In the genomic region with DNA sequence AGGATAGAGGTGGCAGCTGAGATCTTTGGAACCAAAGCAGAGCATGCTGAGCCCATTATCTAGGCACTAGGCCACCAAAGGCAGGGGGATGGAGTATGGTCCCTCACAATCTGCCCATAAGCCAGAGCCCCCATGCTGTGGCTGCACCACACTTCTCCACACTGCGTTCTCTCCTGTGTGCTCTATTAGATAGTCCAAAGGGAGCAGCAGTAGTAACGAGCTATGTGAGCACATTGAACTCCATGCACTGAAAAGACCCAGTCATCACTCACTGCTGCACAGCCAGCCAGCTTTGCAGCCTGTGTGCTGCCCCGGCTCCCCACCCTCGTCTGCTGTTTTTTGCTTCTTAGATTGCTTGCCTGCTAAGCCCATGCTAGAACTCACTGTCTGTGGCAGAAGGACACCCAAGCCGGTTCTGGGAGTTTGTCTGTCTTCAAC, we compare ENCODE assay signal across 11 mouse cellular contexts.
DNase-seq lines count a peak whose midpoint lies in the region; ATAC-seq lines count a peak whose summit lies in the region.
"Had no signal": no experiment of that assay in that cellular context is flagged by ENCODE, and none has a peak within 500 bp of the region (broad histone marks: within the 10 kb centered on the region; RNA-seq: fewer than 3 reads in every experiment).

No protein-coding gene starts in this region.

- no peak overlapping the region for H3K4me2 ChIP-seq in kidney, embryonic 16.5 days (replicated peaks; ENCODE audit: low read depth, low read length)

- H3K27me3 ChIP-seq in kidney, embryonic 16.5 days (ENCODE audit: insufficient read depth, low read length), result no peaks in the 10 kb centered on the region

- H3K4me1 ChIP-seq in kidney, embryonic 16.5 days (ENCODE audit: insufficient read depth, low read length), result peaks cover 30% of the 10 kb centered on the region

- H3K9ac ChIP-seq in kidney, embryonic 16.5 days (replicated peaks; ENCODE audit: low read length), result no peak overlapping the region

- H3K27ac ChIP-seq in kidney, embryonic 16.5 days (ENCODE audit: low read length), result 0 out of 2 replicates have a peak overlapping the region, but pooled peaks have one; percentile 4

- DNase-seq in kidney, adult 18-20 months, result no peak
- DNase-seq in cerebellum, adult 9-10 months, result peak; percentile 76
- peak; percentile 48 for DNase-seq in layer of hippocampus, adult 9-11 months
- no peak for DNase-seq in urinary bladder, postnatal 14 days (ENCODE audit: low spot score)
- no peak for DNase-seq in gastrocnemius, postnatal 14 days
- DNase-seq: kidney, adult 8-10 months; midbrain, embryonic 14.5 days; retina, postnatal 1 day; thymus, adult 18-20 months had no signal

- intact Hi-C loops in gastrocnemius, postnatal 14 days (cut with DNase I; ENCODE audit: low total_unique reads), result no loop called here

- H3K4me3 ChIP-seq in kidney, embryonic 16.5 days (ENCODE audit: low read length), result no peak overlapping the region

- 69% methylated on average over 5 of the region's 5 CpGs for WGBS in kidney, embryonic 16.5 days

- H3K36me3 ChIP-seq in kidney, embryonic 16.5 days (ENCODE audit: insufficient read depth, low read length), result peaks cover 27% of the 10 kb centered on the region

- ATAC-seq in kidney, embryonic 16.5 days (ENCODE audit: low FRiP score, low TSS enrichment), result no peak
- ATAC-seq in cerebellum, adult (ENCODE audit: insufficient number of reproducible peaks, low FRiP score, low TSS enrichment), result peak; percentile 62; the same call in 1 of the 2 replicates

- H3K9me3 ChIP-seq in kidney, embryonic 16.5 days (ENCODE audit: low read length), result no peaks in the 10 kb centered on the region

Comparison
In these comparisons a context has a peak if more than half of its experiments do, and no peak if none do; other contexts are left out.
1. DNase-seq: peak in cerebellum, adult 9-10 months (single experiment) and layer of hippocampus, adult 9-11 months (single experiment); none in kidney, adult 18-20 months (single experiment), urinary bladder, postnatal 14 days (single experiment) and gastrocnemius, postnatal 14 days (single experiment).